Mouse (Mus musculus) limb, embryonic 15.5 days (tissue): ENCODE results near the gene Afmid. TPM values are rescaled to one million over a fixed set of nuclear protein-coding genes. Genes with fewer than 3 reads are reported as not detected.

Experiments used
- ATAC-seq: fragments of 200-750 bp; cut with Nextera tagmentation; 2 replicates; pipeline ENCODE4 v1.8.0; 2017; ENCODE audit warnings: low read depth, moderate TSS enrichment; ENCODE audit not compliant: insufficient number of reproducible peaks, low FRiP score, low TSS enrichment
- H3K27ac ChIP-seq: fragments of 300-500 bp; sonication (generic); 2 replicates; pipeline ENCODE4 v1.5.1; 2015; ENCODE audit warnings: moderate library complexity, mild to moderate bottlenecking, inconsistent platforms
- H3K27me3 ChIP-seq: fragments of 300-500 bp; sonication (generic); 2 replicates; pipeline ENCODE4 v1.6.1; 2015; ENCODE audit warnings: inconsistent platforms
- H3K36me3 ChIP-seq: fragments of 300-500 bp; sonication (generic); 2 replicates; pipeline ENCODE4 v1.6.1; 2015; ENCODE audit warnings: inconsistent platforms
- H3K4me1 ChIP-seq: fragments of 300-500 bp; sonication (generic); 2 replicates; pipeline ENCODE4 v1.6.1; 2015; ENCODE audit warnings: inconsistent platforms
- H3K4me2 ChIP-seq: fragments of 300-500 bp; sonication (generic); 2 replicates; pipeline ENCODE4 v1.6.1; 2015; ENCODE audit warnings: mild to moderate bottlenecking, inconsistent platforms
- H3K4me3 ChIP-seq: fragments of 300-500 bp; sonication (generic); 2 replicates; pipeline ENCODE4 v1.5.1; 2015; ENCODE audit warnings: mild to moderate bottlenecking, inconsistent platforms
- H3K9ac ChIP-seq: fragments of 300-500 bp; sonication (generic); 2 replicates; pipeline ENCODE4 v1.6.1; 2015; ENCODE audit warnings: inconsistent platforms
- H3K9me3 ChIP-seq: fragments of 300-500 bp; sonication (generic); 2 replicates; pipeline ENCODE4 v1.6.1; 2016; ENCODE audit warnings: inconsistent platforms
- WGBS: fragments of 180-500 bp; shearing (Covaris S2); methylation state at CpG from one replicate; pipeline ENCODE4 v1.1.7; 2015; 5-methylcytosine and 5-hydroxymethylcytosine counted together
- polyA plus RNA-seq: library from polyadenylated mRNA; unstranded; fragments of >200 nt; fragmentation: Nextera tagmentation; extraction: Ambion mirVana; gene quantifications from 2 replicates; pipeline ENCODE4 v1.2.1, GENCODE M21; 2015

Gene Afmid
- polyA plus RNA-seq, 1 experiment from 2014 or later: 4.9 TPM

GRCm38 (mm10) chr11:117858392-117858791 is 32.7 kb downstream of the Afmid start:
- H3K36me3 ChIP-seq: peaks cover 39% of the 10 kb centered on the region
- 46% methylated on average over 3 of the region's 3 CpGs for WGBS
- peaks cover 36% of the 10 kb centered on the region for H3K27me3 ChIP-seq
- H3K9ac ChIP-seq: no peak overlapping the region
- no peaks in the 10 kb centered on the region for H3K9me3 ChIP-seq
- no peak for ATAC-seq
- no peak overlapping the region for H3K4me3 ChIP-seq
- H3K4me1 ChIP-seq: peaks cover 10% of the 10 kb centered on the region
- no peak overlapping the region for H3K27ac ChIP-seq
- no peak overlapping the region for H3K4me2 ChIP-seq

- Histone ChIP-seq H3K27ac (no peak within 1 kb of the TSS), H3K27me3 (peaks cover 43% of the 10 kb centered on the region), H3K36me3 (peaks cover 21% of the 10 kb centered on the region), H3K4me1 (peaks cover 10% of the 10 kb centered on the region), H3K9ac (no peak within 1 kb of the TSS), H3K4me3 (no peak within 1 kb of the TSS), H3K4me2 (no peak within 1 kb of the TSS), H3K9me3 (no peaks in the 10 kb centered on the region)
- ATAC-seq: no peak
- WGBS: 3% methylated on average over 23 of the region's 23 CpGs
Observed at GRCm38 (mm10) chr11:117860601-117861000, 34.9 kb downstream of the Afmid start, which contains the start of gene Tmem235. Gene Tmem235 (plus strand): TSS chr11:117860752.

- peaks cover 43% of the 10 kb centered on the region for H3K27me3 ChIP-seq
- no peaks in the 10 kb centered on the region for H3K36me3 ChIP-seq
- H3K9me3 ChIP-seq: no peaks in the 10 kb centered on the region
- WGBS: 35% methylated on average over 11 of the region's 11 CpGs
- no peak overlapping the region for H3K9ac ChIP-seq
- no peak overlapping the region for H3K4me2 ChIP-seq
- peaks cover 10% of the 10 kb centered on the region for H3K4me1 ChIP-seq
- no peak overlapping the region for H3K27ac ChIP-seq
- H3K4me3 ChIP-seq: no peak overlapping the region
- no peak for ATAC-seq
Observed at GRCm38 (mm10) chr11:117863174-117863856, 37.6 kb downstream of the Afmid start.

GRCm38 (mm10) chr11:117864805-117865204 is 39.1 kb downstream of the Afmid start:
- Histone ChIP-seq H3K9ac (no peak overlapping the region), H3K4me2 (no peak overlapping the region), H3K9me3 (no peaks in the 10 kb centered on the region), H3K27me3 (peaks cover 40% of the 10 kb centered on the region), H3K27ac (no peak overlapping the region), H3K36me3 (no peaks in the 10 kb centered on the region), H3K4me1 (peaks cover 9% of the 10 kb centered on the region), H3K4me3 (no peak overlapping the region)
- 55% methylated on average over 2 of the region's 2 CpGs for WGBS
- no peak for ATAC-seq

GRCm38 (mm10) chr11:117865988-117866387 is 40.3 kb downstream of the Afmid start:
- no peak overlapping the region for H3K9ac ChIP-seq
- ATAC-seq: no peak
- H3K36me3 ChIP-seq: no peaks in the 10 kb centered on the region
- no peaks in the 10 kb centered on the region for H3K9me3 ChIP-seq
- H3K4me3 ChIP-seq: no peak overlapping the region
- H3K4me1 ChIP-seq: peaks cover 6% of the 10 kb centered on the region
- 40% methylated on average over 6 of the region's 6 CpGs for WGBS
- H3K27ac ChIP-seq: no peak overlapping the region
- H3K4me2 ChIP-seq: no peak overlapping the region
- peaks cover 28% of the 10 kb centered on the region for H3K27me3 ChIP-seq

GRCm38 (mm10) chr11:117870688-117871365 is 45.1 kb downstream of the Afmid start:
- Histone ChIP-seq H3K36me3 (no peaks in the 10 kb centered on the region), H3K4me3 (no peak overlapping the region), H3K4me2 (no peak overlapping the region), H3K9me3 (no peaks in the 10 kb centered on the region), H3K4me1 (peaks cover 26% of the 10 kb centered on the region), H3K27ac (no peak overlapping the region), H3K27me3 (no peaks in the 10 kb centered on the region), H3K9ac (no peak overlapping the region)
- WGBS: 35% methylated on average over 12 of the region's 12 CpGs
- no peak for ATAC-seq

GRCm38 (mm10) chr11:117871376-117871775 is 45.7 kb downstream of the Afmid start:
- Histone ChIP-seq H3K36me3 (no peaks in the 10 kb centered on the region), H3K4me3 (no peak overlapping the region), H3K27me3 (no peaks in the 10 kb centered on the region), H3K4me2 (no peak overlapping the region), H3K4me1 (peaks cover 26% of the 10 kb centered on the region), H3K27ac (no peak overlapping the region), H3K9me3 (no peaks in the 10 kb centered on the region), H3K9ac (no peak overlapping the region)
- ATAC-seq: no peak
- WGBS: 61% methylated on average over 5 of the region's 5 CpGs

GRCm38 (mm10) chr11:117871911-117872584 is 46.3 kb downstream of the Afmid start:
- Histone ChIP-seq H3K36me3 (no peaks in the 10 kb centered on the region), H3K4me3 (no peak overlapping the region), H3K27ac (no peak overlapping the region), H3K4me2 (peak overlapping the region; percentile 96; the same call in 1 of the 2 replicates), H3K4me1 (peaks cover 26% of the 10 kb centered on the region), H3K9me3 (no peaks in the 10 kb centered on the region), H3K9ac (no peak overlapping the region), H3K27me3 (no peaks in the 10 kb centered on the region)
- ATAC-seq: no peak
- 57% methylated on average over 12 of the region's 12 CpGs for WGBS

- WGBS: 1% methylated on average over 51 of the region's 51 CpGs
- ATAC-seq: peak; percentile 73
- peak within 1 kb of the TSS; percentile 47; the same call in 1 of the 2 replicates for H3K27ac ChIP-seq
Observed at GRCm38 (mm10) chr11:117872861-117873608, 47.3 kb downstream of the Afmid start, which contains the start of gene Tha1. Gene Tha1 (minus strand): TSS chr11:117873481.

GRCm38 (mm10) chr11:117874419-117874818 is 48.7 kb downstream of the Afmid start:
- ATAC-seq: no peak
- Histone ChIP-seq H3K36me3 (no peaks in the 10 kb centered on the region), H3K9ac (no peak overlapping the region), H3K27me3 (no peaks in the 10 kb centered on the region), H3K4me2 (no peak overlapping the region), H3K4me3 (no peak overlapping the region), H3K4me1 (peaks cover 39% of the 10 kb centered on the region), H3K27ac (no peak overlapping the region), H3K9me3 (no peaks in the 10 kb centered on the region)
- 68% methylated on average over 4 of the region's 4 CpGs for WGBS

More at GRCm38 (mm10) chr11:117872861-117873608, 47.3 kb downstream of the Afmid start, which contains the start of gene Tha1:
- Histone ChIP-seq H3K4me1 (peaks cover 28% of the 10 kb centered on the region), H3K36me3 (no peaks in the 10 kb centered on the region), H3K9me3 (no peaks in the 10 kb centered on the region), H3K9ac (peak within 1 kb of the TSS; percentile 67), H3K4me2 (peak within 1 kb of the TSS; percentile 96), H3K27me3 (no peaks in the 10 kb centered on the region), H3K4me3 (peak within 1 kb of the TSS; percentile 68)

GRCm38 (mm10) chr11:117875681-117876080 is 50.0 kb downstream of the Afmid start:
- Histone ChIP-seq H3K9ac (no peak overlapping the region), H3K4me3 (no peak overlapping the region), H3K9me3 (no peaks in the 10 kb centered on the region), H3K4me1 (peaks cover 35% of the 10 kb centered on the region), H3K27ac (no peak overlapping the region), H3K27me3 (no peaks in the 10 kb centered on the region), H3K4me2 (no peak overlapping the region), H3K36me3 (no peaks in the 10 kb centered on the region)
- ATAC-seq: no peak
- WGBS: 56% methylated on average over 6 of the region's 6 CpGs
